15 mouse cellular contexts compared by ENCODE assay signal in the genomic region with DNA sequence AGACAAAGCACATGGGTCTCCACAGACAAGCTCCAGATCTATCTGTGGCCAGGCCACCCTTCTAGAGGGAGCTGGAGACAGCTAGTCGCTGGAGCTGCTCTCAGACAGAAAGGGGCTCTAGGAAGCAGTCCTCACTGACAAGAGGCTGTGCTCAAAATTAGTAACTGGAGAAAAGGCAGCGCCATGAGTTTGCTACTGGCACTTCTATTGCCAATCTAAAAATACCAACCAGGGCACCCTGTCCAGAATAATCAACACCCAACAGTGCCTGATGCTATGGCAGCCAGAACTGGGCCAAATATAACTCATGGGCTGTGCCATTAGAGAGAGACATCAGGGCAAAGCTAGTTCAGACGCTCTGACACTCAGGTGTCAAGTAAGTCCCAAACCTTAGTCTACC. TPM values are rescaled to one million over a fixed set of nuclear protein-coding genes. Genes with fewer than 3 reads are reported as not detected.
A peak's percentile ranks its signal among the peaks of the same experiment; 100 is the strongest.
DNase-seq lines count a peak whose midpoint lies in the region; ATAC-seq and TF ChIP-seq lines count a peak whose summit lies in the region.
"Had no signal": no experiment of that assay in that cellular context is flagged by ENCODE, and none has a peak within 500 bp of the region (broad histone marks: within the 10 kb centered on the region; RNA-seq: fewer than 3 reads in every experiment).

No protein-coding gene starts in this region.

- whole genome bisulfite sequencing in heart, embryonic 10.5 days = 49% methylated on average over 3 of the region's 3 CpGs
- 56% methylated on average over 3 of the region's 3 CpGs for WGBS in olfactory bulb, adult 2 months

- peaks cover 92% of the 10 kb centered on the region for H3K36me3 ChIP-seq in heart, embryonic 10.5 days

- peaks cover 42% of the 10 kb centered on the region for H3K4me1 ChIP-seq in heart, embryonic 10.5 days
- H3K4me1 ChIP-seq in olfactory bulb, adult 2 months (ENCODE audit: control insufficient read depth, insufficient read depth, low read length) = peaks cover 21% of the 10 kb centered on the region
- H3K4me1 ChIP-seq: embryonic facial prominence, embryonic 13.5 days; midbrain, embryonic 13.5 days; neural tube, embryonic 13.5 days had no signal

- H3K4me3 ChIP-seq in layer of hippocampus, adult 2 months = no peak overlapping the region
- no peak overlapping the region for H3K4me3 ChIP-seq in heart, embryonic 10.5 days
- H3K4me3 ChIP-seq in olfactory bulb, adult 2 months (ENCODE audit: insufficient read depth, low read depth, low read length) = no peak overlapping the region
- H3K4me3 ChIP-seq: embryonic facial prominence, embryonic 13.5 days; liver, embryonic 13.5 days; midbrain, embryonic 13.5 days; neural tube, embryonic 13.5 days had no signal

- no peak for DNase-seq in cerebellum, postnatal 10 days
- DNase-seq in layer of hippocampus, adult 2 months (ENCODE audit: low spot score in 2 of 2) = peak in 1 of 2 experiments; percentile 30
- no peak for DNase-seq in layer of hippocampus, postnatal 10 days (ENCODE audit: low spot score in 2 of 2)
- no peak for DNase-seq in heart, embryonic 10.5 days (ENCODE audit: low spot score)
- DNase-seq in lung, postnatal 14 days = no peak
- DNase-seq in lung, adult 18-20 months = no peak
- DNase-seq: adrenal gland, adult 2 months; kidney, postnatal 14 days; liver, embryonic 13.5 days; lung, postnatal 36 days had no signal

- no peaks in the 10 kb centered on the region for H3K9me3 ChIP-seq in heart, embryonic 10.5 days
- H3K9me3 ChIP-seq: embryonic facial prominence, embryonic 13.5 days; liver, embryonic 13.5 days; midbrain, embryonic 13.5 days; neural tube, embryonic 13.5 days had no signal

- peak overlapping the region; percentile 72 for H3K27ac ChIP-seq in layer of hippocampus, adult 2 months
- peak overlapping the region; percentile 84 for H3K27ac ChIP-seq in heart, embryonic 10.5 days
- 0 out of 2 replicates have a peak overlapping the region, but pooled peaks have one; percentile 13 for H3K27ac ChIP-seq in olfactory bulb, adult 2 months (ENCODE audit: insufficient read depth, low read depth, low read length)
- H3K27ac ChIP-seq: embryonic facial prominence, embryonic 13.5 days; liver, embryonic 13.5 days; midbrain, embryonic 13.5 days; neural tube, embryonic 13.5 days had no signal

- ATAC-seq in cerebellum, adult (ENCODE audit: insufficient number of reproducible peaks, low FRiP score, low TSS enrichment) = 0 out of 2 replicates have a peak, but pooled peaks have one; percentile 61
- ATAC-seq: midbrain, embryonic 13.5 days had no signal

- no peaks in the 10 kb centered on the region for H3K27me3 ChIP-seq in heart, embryonic 10.5 days (ENCODE audit: insufficient read depth, poor library complexity, severe bottlenecking)
- H3K27me3 ChIP-seq: embryonic facial prominence, embryonic 13.5 days; liver, embryonic 13.5 days; midbrain, embryonic 13.5 days; neural tube, embryonic 13.5 days had no signal

- no peak for TF ChIP-seq CTCF in layer of hippocampus, adult 2 months (conservative IDR thresholded peaks at IDR 0.05)
- TF ChIP-seq CTCF in olfactory bulb, adult 2 months (IDR thresholded peaks at IDR 0.05; ENCODE audit: insufficient read depth, low read depth, low read length) = no peak

- no peak for TF ChIP-seq POLR2A in olfactory bulb, adult 2 months (IDR thresholded peaks at IDR 0.05; ENCODE audit: insufficient read depth, low read depth, low read length)

RNA-seq across cellular contexts. Expression of a gene that starts 7.2 kb away (rescaled TPM):
- 100 to 1,000 TPM; 198 to 200 TPM for total RNA-seq in layer of hippocampus, adult 2 months (2021)
- total RNA-seq in layer of hippocampus, postnatal 10 days (2021) = 100 to 1,000 TPM; 149 to 175 TPM
- polyA plus RNA-seq in heart, embryonic 10.5 days (2016; fragmentation: Nextera tagmentation; extraction: Ambion mirVana) = 65.7 and 126 TPM in 2 replicates
- polyA plus RNA-seq in olfactory bulb, adult 2 months (2012; ENCODE audit: insufficient read depth, insufficient read length, low replicate concordance, missing spikeins) = not detected in 2 replicates

RNA-seq across cellular contexts. Expression of a gene that starts 28.6 kb away (rescaled TPM):
- total RNA-seq in layer of hippocampus, adult 2 months (2021) = 1 to 10 TPM; 8.8 to 9.5 TPM
- 1 to 10 TPM; 7.3 to 8.2 TPM for total RNA-seq in layer of hippocampus, postnatal 10 days (2021)
- polyA plus RNA-seq in heart, embryonic 10.5 days (2016; fragmentation: Nextera tagmentation; extraction: Ambion mirVana) = 8.7 and 8.8 TPM in 2 replicates
- not detected in 2 replicates for polyA plus RNA-seq in olfactory bulb, adult 2 months (2012; ENCODE audit: insufficient read depth, insufficient read length, low replicate concordance, missing spikeins)

RNA-seq across cellular contexts. Expression of a gene that starts 28.7 kb away (rescaled TPM):
- total RNA-seq in layer of hippocampus, adult 2 months (2021) = 10 to 100 TPM; 19.9 to 26.5 TPM
- 10 to 100 TPM; 20.3 to 25.1 TPM for total RNA-seq in layer of hippocampus, postnatal 10 days (2021)
- polyA plus RNA-seq in heart, embryonic 10.5 days (2016; fragmentation: Nextera tagmentation; extraction: Ambion mirVana) = 36.1 and 49.7 TPM in 2 replicates
- polyA plus RNA-seq in olfactory bulb, adult 2 months (2012; ENCODE audit: insufficient read depth, insufficient read length, low replicate concordance, missing spikeins) = 626 TPM in 1 of 2 replicates, not detected in the other

RNA-seq across cellular contexts. Expression of a gene that starts 39.2 kb away (rescaled TPM):
- 10 to 100 TPM; 16.4 to 21.5 TPM for total RNA-seq in layer of hippocampus, adult 2 months (2021)
- 10 to 100 TPM; 24.0 to 26.0 TPM for total RNA-seq in layer of hippocampus, postnatal 10 days (2021)
- 40.8 and 44.9 TPM in 2 replicates for polyA plus RNA-seq in heart, embryonic 10.5 days (2016; fragmentation: Nextera tagmentation; extraction: Ambion mirVana)
- not detected in 2 replicates for polyA plus RNA-seq in olfactory bulb, adult 2 months (2012; ENCODE audit: insufficient read depth, insufficient read length, low replicate concordance, missing spikeins)

RNA-seq across cellular contexts. Expression of a gene that starts 43.3 kb away (rescaled TPM):
- 10 to 100 TPM; 27.0 to 27.9 TPM for total RNA-seq in layer of hippocampus, adult 2 months (2021)
- total RNA-seq in layer of hippocampus, postnatal 10 days (2021) = 10 to 100 TPM; 29.0 to 29.3 TPM
- 13.6 and 18.5 TPM in 2 replicates for polyA plus RNA-seq in heart, embryonic 10.5 days (2016; fragmentation: Nextera tagmentation; extraction: Ambion mirVana)
- not detected in 2 replicates for polyA plus RNA-seq in olfactory bulb, adult 2 months (2012; ENCODE audit: insufficient read depth, insufficient read length, low replicate concordance, missing spikeins)

Comparison
In these comparisons a context has a peak if more than half of its experiments do, and no peak if none do; other contexts are left out.
1. H3K27ac ChIP-seq: peak in every context shown above with its lines; median percentile 84 in heart, embryonic 10.5 days; 72 in layer of hippocampus, adult 2 months; 13 in olfactory bulb, adult 2 months.